Mouse (Mus musculus) midbrain, embryonic 12.5 days (tissue): Measurements from ENCODE around the gene Phc3. TPM values are rescaled to one million over a fixed set of nuclear protein-coding genes. Genes with fewer than 3 reads are reported as not detected.
"Not testable (repeated sequence)": the region's sequence is repeated elsewhere in the genome, so short reads cannot be mapped to it uniquely, and the experiment has no call there.

ENCODE experiments used
- ATAC-seq: fragments of 200-750 bp; cut with Nextera tagmentation; 2 replicates; pipeline ENCODE4 v1.8.0; 2017; ENCODE audit warnings: low read depth, moderate TSS enrichment, moderate library complexity; ENCODE audit not compliant: low FRiP score
- H3K27ac ChIP-seq: fragments of 300-500 bp; sonication (generic); replicated peaks from 2 replicates; pipeline ENCODE4 v1.5.1; 2016; ENCODE audit warnings: mild to moderate bottlenecking
- H3K27me3 ChIP-seq: fragments of 300-500 bp; sonication (generic); 2 replicates; pipeline ENCODE4 v1.6.1; 2016; ENCODE audit warnings: mild to moderate bottlenecking
- H3K36me3 ChIP-seq: fragments of 300-500 bp; sonication (generic); 2 replicates; pipeline ENCODE4 v1.6.1; 2016
- H3K4me1 ChIP-seq: fragments of 300-500 bp; sonication (generic); 2 replicates; pipeline ENCODE4 v1.6.1; 2016
- H3K4me2 ChIP-seq: fragments of 300-500 bp; sonication (generic); replicated peaks from 2 replicates; pipeline ENCODE4 v1.6.1; 2016; ENCODE audit warnings: mild to moderate bottlenecking, moderate library complexity
- H3K4me3 ChIP-seq: fragments of 300-500 bp; sonication (generic); 2 replicates; pipeline ENCODE4 v1.5.1; 2016; ENCODE audit warnings: mild to moderate bottlenecking
- H3K9ac ChIP-seq: fragments of 300-500 bp; sonication (generic); replicated peaks from 2 replicates; pipeline ENCODE4 v1.6.1; 2016; ENCODE audit warnings: mild to moderate bottlenecking, moderate library complexity
- H3K9me3 ChIP-seq: fragments of 300-500 bp; sonication (generic); 2 replicates; pipeline ENCODE4 v1.6.1; 2016; ENCODE audit warnings: mild to moderate bottlenecking
- WGBS: fragments of 180-500 bp; shearing (Covaris S2); methylation state at CpG from one replicate; pipeline ENCODE4 v1.1.7; 2016; 5-methylcytosine and 5-hydroxymethylcytosine counted together
- polyA plus RNA-seq: library from polyadenylated mRNA; unstranded; fragments of >200 nt; fragmentation: Nextera tagmentation; extraction: Ambion mirVana; gene quantifications from 2 replicates; pipeline ENCODE4 v1.2.1, GENCODE M21; 2016

Phc3 gene
- polyA plus RNA-seq, 1 experiment from 2014 or later = 5.8 TPM

DNA sequence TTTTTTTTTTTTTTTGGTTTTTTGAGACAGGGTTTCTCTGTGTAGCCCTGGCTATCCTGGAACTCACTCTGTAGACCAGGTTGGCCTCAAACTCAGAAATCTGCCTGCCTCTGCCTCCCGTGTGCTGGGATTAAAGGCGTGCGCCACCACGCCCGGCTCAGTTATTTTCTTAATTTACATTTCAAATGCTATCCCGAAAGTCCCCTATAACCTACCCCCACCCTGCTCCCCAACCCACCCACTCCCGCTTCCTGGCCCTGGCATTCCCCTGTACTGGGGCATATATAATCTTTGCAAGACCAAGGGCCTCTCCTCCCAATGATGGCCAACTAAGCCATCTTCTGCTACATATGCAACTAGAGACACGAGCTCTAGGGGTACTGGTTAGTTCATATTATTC is 109.6 kb downstream of the Phc3 start:
- H3K27ac ChIP-seq, H3K9ac ChIP-seq, ATAC-seq, H3K4me2 ChIP-seq, H3K4me1 ChIP-seq, H3K36me3 ChIP-seq, H3K9me3 ChIP-seq, H3K4me3 ChIP-seq: not testable (repeated sequence)
- H3K27me3 ChIP-seq = peaks cover 23% of the 10 kb centered on the region
- 92% methylated on average over 8 of the region's 8 CpGs for WGBS

DNA sequence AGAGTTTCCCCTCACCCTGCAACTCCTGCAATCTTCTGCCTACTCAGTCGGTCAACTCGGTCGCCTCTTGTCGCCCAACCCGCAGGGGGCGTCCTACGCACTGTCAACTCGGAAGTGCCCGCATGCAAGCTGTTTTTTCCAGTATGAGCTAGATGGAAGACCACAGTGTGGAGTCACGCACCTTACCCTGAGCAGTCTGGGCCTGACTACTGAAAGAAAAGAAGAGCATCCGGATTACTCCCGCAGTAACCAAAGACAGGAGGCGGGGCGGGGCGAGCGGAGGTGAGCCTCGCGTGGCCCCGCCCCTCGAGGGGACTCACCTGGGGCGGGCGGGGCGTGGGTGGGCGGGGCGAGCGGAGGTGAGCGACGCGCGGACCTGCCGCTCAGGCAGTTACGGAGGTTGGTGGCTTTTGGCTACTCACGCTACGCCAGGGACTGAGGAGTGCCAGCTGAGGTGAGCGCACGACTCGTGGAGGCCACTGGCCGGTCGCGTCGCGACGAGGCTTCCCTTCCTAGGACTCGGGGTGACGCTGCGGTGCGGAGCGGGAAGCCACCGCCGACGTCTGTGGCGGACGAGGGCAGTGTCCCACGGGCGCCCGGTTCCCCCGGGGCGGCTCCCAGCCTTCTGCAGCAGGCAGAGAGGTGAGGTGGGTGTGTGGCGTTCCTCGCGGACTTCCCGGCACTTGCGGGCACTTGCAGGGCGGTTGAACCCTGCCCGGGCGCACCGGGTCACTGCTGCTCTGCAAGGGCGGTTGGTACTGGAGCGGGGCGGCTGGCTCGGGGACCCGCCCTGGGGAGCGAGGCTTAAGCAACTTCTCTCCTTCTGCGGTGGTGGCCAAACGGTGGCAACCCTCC is 113.4 kb downstream of the Phc3 start, which contains the start of gene Gpr160:
TSS of gene Gpr160 (plus strand) at position 347 of the 855 bp plus-strand sequence.
- H3K4me1 ChIP-seq = peaks cover 7% of the 10 kb centered on the region
- peak within 1 kb of the TSS; percentile 62 for H3K9ac ChIP-seq
- H3K9me3 ChIP-seq = no peaks in the 10 kb centered on the region
- ATAC-seq = peak; percentile 68
- H3K27me3 ChIP-seq = peaks cover 31% of the 10 kb centered on the region
- no peak within 1 kb of the TSS for H3K27ac ChIP-seq
- H3K36me3 ChIP-seq = no peaks in the 10 kb centered on the region
- under 1% methylated on average over 74 of the region's 75 CpGs for WGBS
- peak within 1 kb of the TSS; percentile 61 for H3K4me3 ChIP-seq
- H3K4me2 ChIP-seq = peak within 1 kb of the TSS; percentile 98

DNA sequence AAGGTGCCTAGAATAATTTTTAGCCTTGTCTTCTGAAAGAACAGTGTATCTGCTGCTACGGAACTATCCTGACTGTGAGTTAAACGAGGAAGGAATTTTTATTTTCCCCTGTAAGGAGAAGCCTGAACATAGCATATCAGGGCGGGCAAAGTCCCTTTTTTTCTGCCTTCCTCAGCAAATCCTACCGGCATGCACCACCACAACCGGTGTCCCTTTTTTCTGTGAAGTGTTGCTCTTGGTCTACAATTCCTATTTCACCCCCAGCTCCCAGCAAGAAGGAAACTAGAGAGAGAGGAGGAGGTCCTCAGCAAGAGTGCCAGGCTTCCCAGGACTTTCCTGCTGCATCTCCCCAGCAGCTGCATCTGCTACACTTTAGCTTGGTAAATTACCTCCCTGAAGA is 115.6 kb downstream of the Phc3 start:
- Histone ChIP-seq H3K9ac (no peak overlapping the region), H3K9me3 (no peaks in the 10 kb centered on the region), H3K4me2 (no peak overlapping the region), H3K36me3 (no peaks in the 10 kb centered on the region), H3K4me1 (peaks cover 7% of the 10 kb centered on the region), H3K4me3 (no peak overlapping the region), H3K27ac (no peak overlapping the region), H3K27me3 (peaks cover 31% of the 10 kb centered on the region)
- no peak for ATAC-seq
- WGBS = 90% methylated on average over 5 of the region's 5 CpGs

DNA sequence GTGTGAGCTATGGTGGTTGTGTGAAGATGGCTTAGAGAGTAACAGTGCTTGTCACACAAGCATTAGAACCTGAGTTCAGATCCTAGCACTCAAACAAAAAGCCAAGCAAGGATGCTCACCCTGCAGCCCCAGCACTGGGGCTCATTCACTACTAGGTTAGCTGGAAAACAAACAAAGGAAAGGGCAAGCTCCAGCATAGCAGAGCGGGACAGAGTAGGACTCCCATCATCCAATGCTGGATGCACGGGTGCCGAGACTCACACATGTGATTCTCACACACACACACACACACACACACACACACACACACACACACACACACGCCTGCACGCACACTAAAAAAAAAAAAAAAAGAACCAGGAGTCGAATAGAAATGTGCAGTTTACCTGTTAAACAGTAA is 117.8 kb downstream of the Phc3 start:
- H3K36me3 ChIP-seq = no peaks in the 10 kb centered on the region
- no peak overlapping the region for H3K4me3 ChIP-seq
- ATAC-seq = no peak
- H3K9ac ChIP-seq = no peak overlapping the region
- H3K9me3 ChIP-seq = no peaks in the 10 kb centered on the region
- peaks cover 7% of the 10 kb centered on the region for H3K4me1 ChIP-seq
- no peak overlapping the region for H3K27ac ChIP-seq
- H3K27me3 ChIP-seq = peaks cover 27% of the 10 kb centered on the region
- H3K4me2 ChIP-seq = no peak overlapping the region
- 79% methylated on average over 5 of the region's 6 CpGs for WGBS

Other genes with a start within 250 kb of the Phc3 start
- gene Samd7, start 223.1 kb downstream of the Phc3 start, polyA plus RNA-seq = not detected in 2 replicates
- 80.2 and 88.0 TPM in 2 replicates for gene Sec62, start 176.5 kb downstream of the Phc3 start, polyA plus RNA-seq
- 2.6 and 2.8 TPM in 2 replicates for gene Gpr160, start 113.5 kb downstream of the Phc3 start, polyA plus RNA-seq
- gene Prkci, start 26.3 kb upstream of the Phc3 start, polyA plus RNA-seq = 33.1 and 39.2 TPM in 2 replicates
- 49.6 and 53.3 TPM in 2 replicates for gene Skil, start 125.6 kb upstream of the Phc3 start, polyA plus RNA-seq
- gene Cldn11, start 180.5 kb upstream of the Phc3 start, polyA plus RNA-seq = 26.3 and 27.5 TPM in 2 replicates